Mouse (Mus musculus) gastrocnemius, adult 8-10 months (tissue): ENCODE results near the gene Gm13279. TPM values are rescaled to one million over a fixed set of nuclear protein-coding genes. Genes with fewer than 3 reads are reported as not detected.
"Not testable (repeated sequence)": the region's sequence is repeated elsewhere in the genome, so short reads cannot be mapped to it uniquely, and the experiment has no call there.

ENCODE experiments used
- DNase-seq, 2 experiments: peaks; one replicate each; pipeline ENCODE4 v3.0.0; 2022; ENCODE audit warnings: low spot score in 2 of 2
- total RNA-seq, 4 experiments: library from RNA; stranded (reverse); gene quantifications; 2 replicates each; pipeline ENCODE4 v1.2.4; 2022

Gene Gm13279
- total RNA-seq, result not detected

DNA sequence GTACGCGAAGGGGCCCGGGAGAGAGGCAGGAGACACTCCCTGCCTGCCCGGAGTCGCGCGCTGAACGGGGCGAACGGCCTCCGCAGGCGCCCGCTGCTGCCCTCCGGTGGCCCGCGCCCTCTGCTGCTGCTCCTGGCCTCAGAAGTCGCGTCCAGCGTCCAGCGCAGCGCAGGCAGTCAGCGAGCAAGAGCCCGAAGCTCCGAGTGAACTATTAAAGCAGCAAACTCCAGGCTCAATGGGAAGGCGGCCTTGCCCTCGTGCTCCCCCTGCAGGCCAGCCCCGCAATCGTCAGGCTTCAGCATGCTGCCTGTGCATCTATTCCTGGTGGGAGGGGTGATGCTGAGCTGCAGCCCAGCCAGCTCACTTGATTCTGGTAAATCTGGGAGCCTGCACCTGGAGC is at the start of gene Gm13279:
Gm13279 (plus strand) TSS at position 301 of the 400 bp plus-strand sequence.
- not testable (repeated sequence) for DNase-seq

DNA sequence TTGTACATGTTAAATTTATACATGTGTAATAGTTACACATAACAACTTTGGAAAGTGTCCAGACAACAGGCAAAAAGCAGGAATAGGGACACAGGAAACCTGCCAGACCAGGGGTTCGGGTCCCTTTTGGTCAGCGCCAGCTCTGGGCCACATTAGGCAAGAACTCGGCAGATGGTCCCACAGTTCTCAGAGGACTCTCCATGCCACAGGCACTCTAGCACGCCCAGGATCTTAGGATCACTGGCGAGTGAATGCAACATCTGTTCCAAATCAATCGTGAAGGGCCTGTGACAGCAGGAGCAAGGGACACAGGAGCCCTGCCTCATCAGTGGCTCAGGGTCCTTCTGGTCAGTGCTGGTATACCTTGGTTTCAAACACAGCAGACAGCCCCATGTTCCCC is 47.3 kb upstream of the Gm13279 start:
- DNase-seq, result no peak

DNA sequence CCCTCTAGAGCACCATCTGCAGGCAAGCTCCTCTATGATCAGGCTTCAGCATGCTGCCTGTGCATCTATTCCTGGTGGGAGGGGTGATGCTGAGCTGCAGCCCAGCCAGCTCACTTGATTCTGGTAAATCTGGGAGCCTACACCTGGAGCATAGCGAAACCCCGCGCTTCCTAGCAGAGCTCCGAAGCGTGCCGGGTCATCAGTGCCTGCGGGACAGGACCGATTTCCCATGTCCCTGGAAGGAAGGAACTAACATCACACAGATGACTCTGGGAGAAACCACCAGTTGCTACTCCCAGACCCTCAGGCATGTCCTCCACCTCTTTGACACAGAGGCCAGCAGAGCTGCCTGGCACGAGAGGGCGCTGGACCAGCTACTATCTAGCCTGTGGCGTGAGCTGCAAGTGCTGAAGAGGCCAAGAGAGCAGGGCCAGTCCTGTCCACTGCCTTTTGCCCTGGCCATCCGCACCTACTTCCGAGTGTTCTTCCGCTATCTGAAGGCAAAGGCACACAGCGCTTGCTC is 42.3 kb upstream of the Gm13279 start, which contains the start of gene Gm13271:
Gm13271 (plus strand) TSS at position 51 of the 523 bp plus-strand sequence.
- peak; percentile 64 to 71 for DNase-seq

DNA sequence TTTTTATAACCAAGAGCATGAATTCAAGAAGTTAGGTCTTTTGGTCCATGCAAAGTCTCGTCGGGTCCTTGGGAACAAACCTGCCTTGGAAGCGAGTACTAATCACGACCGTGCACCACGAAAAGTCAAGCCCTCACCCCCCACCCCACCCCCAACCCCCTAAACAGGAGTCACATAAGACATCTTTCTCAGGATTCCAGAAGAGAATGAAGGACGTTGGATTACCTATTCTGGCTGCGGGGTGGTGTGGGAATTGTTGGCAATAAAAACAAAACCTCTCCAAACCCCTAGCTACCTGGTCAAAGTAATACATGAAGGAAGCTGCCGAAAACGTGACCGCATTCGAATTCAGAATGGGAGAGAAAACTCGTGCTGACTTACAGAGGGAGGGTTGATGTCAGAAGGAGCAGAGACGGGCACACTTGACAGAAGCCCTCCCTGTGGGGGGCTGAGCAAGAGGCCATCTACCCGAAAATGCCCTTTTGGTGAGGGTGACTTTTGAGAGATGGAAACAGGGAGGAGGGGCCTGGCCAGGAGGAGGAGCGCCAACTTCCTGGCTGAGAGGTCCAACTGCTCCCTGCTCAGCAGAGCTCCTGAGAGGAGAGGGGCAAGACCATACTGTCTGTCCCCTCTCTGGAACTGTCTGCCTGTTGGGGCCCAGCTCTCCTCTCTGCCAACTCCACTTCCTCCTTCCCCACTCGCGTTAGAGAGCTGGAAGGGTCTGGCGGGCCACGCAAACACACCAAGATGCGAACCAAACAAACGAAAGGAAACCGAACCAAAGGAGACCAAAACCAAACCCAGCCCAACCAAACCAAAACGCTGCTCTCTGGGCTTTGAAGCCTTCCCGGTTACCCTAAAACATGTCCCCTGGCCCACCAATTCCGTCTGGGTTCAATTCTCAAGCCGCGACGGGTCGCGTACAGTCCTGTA is 40.4 kb upstream of the Gm13279 start:
- DNase-seq, result not testable (repeated sequence)

- peak; percentile 85 to 88 for DNase-seq
Measured at GRCm38 (mm10) chr4:88757628-88758031, 39.6 kb upstream of the Gm13279 start.

DNA sequence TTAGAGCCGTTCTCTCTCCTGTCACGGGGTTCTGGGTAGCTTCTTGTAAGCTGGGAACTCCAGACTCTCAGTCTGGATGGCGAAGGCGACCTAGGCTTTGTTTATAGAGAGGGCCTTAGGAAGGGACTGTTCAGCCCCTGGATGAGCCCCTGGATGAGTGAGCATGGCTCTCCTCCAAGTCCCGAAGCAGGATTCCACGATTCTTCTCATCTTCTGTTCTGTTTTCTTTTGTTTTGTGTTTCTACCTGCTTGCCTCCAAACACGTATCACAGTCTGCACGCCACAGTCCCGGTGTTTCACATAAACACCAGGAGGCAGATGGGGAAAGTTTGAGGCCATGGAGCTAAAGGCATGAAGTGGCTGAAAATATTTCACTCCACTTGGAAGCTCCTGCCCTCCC is 38.4 kb upstream of the Gm13279 start:
- DNase-seq, result not testable (repeated sequence)

DNA sequence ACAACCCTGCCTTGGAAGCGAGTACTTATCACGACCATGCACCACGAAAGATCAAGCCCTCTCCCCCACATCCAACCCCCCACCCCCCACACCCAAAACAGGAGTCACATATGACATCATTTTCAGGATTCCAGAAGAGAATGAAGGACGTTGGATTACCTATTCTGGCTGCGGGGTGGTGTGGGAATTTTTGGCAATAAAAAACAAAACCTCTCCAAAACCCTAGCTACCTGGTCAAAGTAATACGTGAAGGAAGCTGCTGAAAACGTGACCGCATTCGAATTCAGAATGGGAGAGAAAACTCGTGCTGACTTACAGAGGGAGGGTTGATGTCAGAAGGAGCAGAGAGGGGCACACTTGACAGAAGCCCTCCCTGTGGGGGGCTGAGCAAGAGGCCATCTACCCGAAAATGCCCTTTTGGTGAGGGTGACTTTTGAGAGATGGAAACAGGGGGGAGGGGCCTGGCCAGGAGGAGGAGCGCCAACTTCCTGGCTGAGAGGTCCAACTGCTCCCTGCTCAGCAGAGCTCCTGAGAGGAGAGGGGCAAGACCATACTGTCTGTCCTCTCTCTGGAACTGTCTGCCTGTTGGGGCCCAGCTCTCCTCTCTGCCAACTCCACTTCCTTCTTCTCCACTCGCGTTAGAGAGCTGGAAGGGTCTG is 37.5 kb upstream of the Gm13279 start, which contains the start of gene Gm13283:
Gm13283 (plus strand) TSS at position 510 of the 659 bp plus-strand sequence.
- peak in 1 of 2 experiments; percentile 13 for DNase-seq

GRCm38 (mm10) chr4:88760431-88760830 is 36.8 kb upstream of the Gm13279 start:
- peak; percentile 46 to 65 for DNase-seq

- peak; percentile 49 to 64 for DNase-seq
Measured at GRCm38 (mm10) chr4:88761776-88762175, 35.4 kb upstream of the Gm13279 start.

- not testable (repeated sequence) for DNase-seq
Measured at GRCm38 (mm10) chr4:88762341-88762740, 34.9 kb upstream of the Gm13279 start.

GRCm38 (mm10) chr4:88763384-88764018 is 33.7 kb upstream of the Gm13279 start:
- peak; percentile 23 to 52 for DNase-seq

GRCm38 (mm10) chr4:88773534-88773933 is 23.7 kb upstream of the Gm13279 start, which contains the start of gene Gm13290:
Gene Gm13290 (plus strand): TSS chr4:88773834.
- not testable (repeated sequence) for DNase-seq

DNA sequence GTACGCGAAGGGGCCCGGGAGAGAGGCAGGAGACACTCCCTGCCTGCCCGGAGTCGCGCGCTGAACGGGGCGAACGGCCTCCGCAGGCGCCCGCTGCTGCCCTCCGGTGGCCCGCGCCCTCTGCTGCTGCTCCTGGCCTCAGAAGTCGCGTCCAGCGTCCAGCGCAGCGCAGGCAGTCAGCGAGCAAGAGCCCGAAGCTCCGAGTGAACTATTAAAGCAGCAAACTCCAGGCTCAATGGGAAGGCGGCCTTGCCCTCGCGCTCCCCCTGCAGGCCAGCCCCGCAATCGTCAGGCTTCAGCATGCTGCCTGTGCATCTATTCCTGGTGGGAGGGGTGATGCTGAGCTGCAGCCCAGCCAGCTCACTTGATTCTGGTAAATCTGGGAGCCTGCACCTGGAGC is 20.6 kb upstream of the Gm13279 start, which contains the start of gene Gm13289:
Gm13289 (plus strand) TSS at position 301 of the 400 bp plus-strand sequence.
- DNase-seq, result not testable (repeated sequence)

GRCm38 (mm10) chr4:88779550-88779949 is 17.6 kb upstream of the Gm13279 start, which contains the start of gene Gm13272:
Gene Gm13272 (plus strand): TSS chr4:88779850.
- not testable (repeated sequence) for DNase-seq

DNA sequence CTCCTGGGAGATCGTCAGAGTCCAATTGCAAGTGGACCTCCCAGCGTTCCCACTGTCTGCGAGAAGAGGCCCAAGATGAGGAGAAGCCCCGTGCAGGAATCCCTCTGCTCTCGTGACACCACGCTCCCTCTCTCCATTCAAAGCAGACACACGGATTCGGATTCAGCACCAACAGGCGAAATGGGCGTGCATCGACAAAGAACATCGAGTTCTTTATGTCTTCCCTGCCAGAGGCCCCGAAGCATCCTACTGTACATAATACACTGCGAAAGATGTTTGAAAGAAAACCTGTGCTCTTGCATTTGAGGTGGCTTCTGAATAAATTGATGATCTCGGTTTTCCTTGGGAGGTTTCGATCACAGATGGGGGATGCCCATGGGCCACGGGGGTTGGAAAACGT is 16.9 kb upstream of the Gm13279 start:
- not testable (repeated sequence) for DNase-seq

DNA sequence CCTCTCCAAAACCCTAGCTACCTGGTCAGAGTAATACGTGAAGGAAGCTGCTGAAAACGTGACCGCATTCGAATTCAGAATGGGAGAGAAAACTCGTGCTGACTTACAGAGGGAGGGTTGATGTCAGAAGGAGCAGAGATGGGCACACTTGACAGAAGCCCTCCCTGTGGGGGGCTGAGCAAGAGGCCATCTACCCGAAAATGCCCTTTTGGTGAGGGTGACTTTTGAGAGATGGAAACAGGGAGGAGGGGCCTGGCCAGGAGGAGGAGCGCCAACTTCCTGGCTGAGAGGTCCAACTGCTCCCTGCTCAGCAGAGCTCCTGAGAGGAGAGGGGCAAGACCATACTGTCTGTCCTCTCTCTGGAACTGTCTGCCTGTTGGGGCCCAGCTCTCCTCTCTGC is 15.4 kb upstream of the Gm13279 start, which contains the start of gene Ifnz:
Ifnz (plus strand) TSS at position 301 of the 400 bp plus-strand sequence.
- DNase-seq, result not testable (repeated sequence)

- DNase-seq, result not testable (repeated sequence)
Measured at GRCm38 (mm10) chr4:88782335-88782734, 14.9 kb upstream of the Gm13279 start.

- not testable (repeated sequence) for DNase-seq
Measured at GRCm38 (mm10) chr4:88785409-88785808, 11.8 kb upstream of the Gm13279 start, which contains the start of gene Gm13276. Gene Gm13276 (plus strand): TSS chr4:88785709.

- peak; percentile 17 to 48 for DNase-seq
Measured at GRCm38 (mm10) chr4:88788402-88788801, 8.8 kb upstream of the Gm13279 start, which contains the start of gene Gm13277. Gene Gm13277 (plus strand): TSS chr4:88788632.

- DNase-seq, result not testable (repeated sequence)
Measured at GRCm38 (mm10) chr4:88791250-88791649, 5.9 kb upstream of the Gm13279 start, which contains the start of gene Gm13278. Gene Gm13278 (plus strand): TSS chr4:88791550.
